Mouse (Mus musculus): ENCODE data around the gene Ddx43. TPM values are rescaled to one million over a fixed set of nuclear protein-coding genes. Genes with fewer than 3 reads are reported as not detected.

Gene Ddx43
- polyA plus RNA-seq, 1 experiment from 2014 or later: 0.19 TPM

DNA sequence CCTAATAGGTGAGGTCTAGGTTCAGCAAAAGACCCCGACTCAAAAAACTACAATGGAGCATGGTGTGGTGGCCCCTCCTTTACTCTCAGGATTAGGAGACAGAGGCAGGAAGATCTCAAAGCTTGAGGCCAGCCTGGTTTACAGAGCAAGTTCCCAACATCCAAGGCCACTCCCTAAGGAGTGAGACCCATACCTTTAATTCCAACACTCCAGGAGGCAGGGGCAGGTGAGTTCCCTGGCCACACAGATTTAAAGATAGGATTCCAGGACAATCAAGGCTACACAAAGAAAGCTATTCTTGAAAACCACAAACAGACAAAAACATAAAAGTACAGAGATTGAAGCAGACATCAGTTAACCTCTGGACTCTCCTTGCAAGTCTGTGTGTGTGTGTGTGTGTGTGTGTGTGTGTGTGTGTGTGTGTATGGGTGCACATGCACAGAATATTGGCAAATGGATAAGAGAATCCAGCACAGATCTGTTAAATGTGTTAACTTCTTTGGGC is 20.6 kb upstream of the Ddx43 start:
- WGBS: 74% methylated on average over 1 of the region's 1 CpGs
- Histone ChIP-seq H3K36me3 (no peaks in the 10 kb centered on the region), H3K9me3 (no peaks in the 10 kb centered on the region), H3K27ac (no peak overlapping the region), H3K4me2 (replicated peaks) (no peak overlapping the region), H3K4me3 (no peak overlapping the region), H3K27me3 (peaks cover 4% of the 10 kb centered on the region; the same call in 1 of the 2 replicates), H3K4me1 (peaks cover 8% of the 10 kb centered on the region; the same call in 1 of the 2 replicates), H3K9ac (no peak overlapping the region)
- no peak for ATAC-seq (ENCODE audit: insufficient number of reproducible peaks, insufficient read depth, low FRiP score, low TSS enrichment)

DNA sequence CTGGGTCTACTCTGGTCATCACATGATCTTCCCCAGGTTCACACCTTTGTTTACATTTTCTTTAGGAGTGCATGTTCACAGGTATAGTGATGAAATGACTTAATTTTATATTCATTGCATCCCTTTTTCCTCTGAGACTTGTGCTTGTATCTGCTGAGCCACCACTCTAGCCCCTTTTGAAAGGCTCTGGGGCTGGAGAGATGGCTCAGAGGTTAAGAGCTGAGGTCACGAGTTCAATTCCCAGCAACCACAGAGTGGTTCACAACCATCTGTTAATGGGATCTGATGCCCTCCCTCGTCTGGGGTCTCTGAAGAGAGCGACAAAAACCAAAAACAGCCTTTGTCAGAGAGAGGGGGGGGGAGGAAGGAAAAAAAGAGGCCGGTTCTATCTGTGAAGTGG is 20.1 kb upstream of the Ddx43 start:
- no peaks in the 10 kb centered on the region for H3K36me3 ChIP-seq
- no peak overlapping the region for H3K4me2 ChIP-seq (replicated peaks)
- 67% methylated on average over 4 of the region's 4 CpGs for WGBS
- H3K9me3 ChIP-seq: no peaks in the 10 kb centered on the region
- peaks cover 4% of the 10 kb centered on the region; the same call in 1 of the 2 replicates for H3K27me3 ChIP-seq
- no peak overlapping the region for H3K9ac ChIP-seq
- ATAC-seq (ENCODE audit: insufficient number of reproducible peaks, insufficient read depth, low FRiP score, low TSS enrichment): no peak
- no peak overlapping the region for H3K4me3 ChIP-seq
- H3K27ac ChIP-seq: no peak overlapping the region
- peaks cover 8% of the 10 kb centered on the region; the same call in 1 of the 2 replicates for H3K4me1 ChIP-seq

DNA sequence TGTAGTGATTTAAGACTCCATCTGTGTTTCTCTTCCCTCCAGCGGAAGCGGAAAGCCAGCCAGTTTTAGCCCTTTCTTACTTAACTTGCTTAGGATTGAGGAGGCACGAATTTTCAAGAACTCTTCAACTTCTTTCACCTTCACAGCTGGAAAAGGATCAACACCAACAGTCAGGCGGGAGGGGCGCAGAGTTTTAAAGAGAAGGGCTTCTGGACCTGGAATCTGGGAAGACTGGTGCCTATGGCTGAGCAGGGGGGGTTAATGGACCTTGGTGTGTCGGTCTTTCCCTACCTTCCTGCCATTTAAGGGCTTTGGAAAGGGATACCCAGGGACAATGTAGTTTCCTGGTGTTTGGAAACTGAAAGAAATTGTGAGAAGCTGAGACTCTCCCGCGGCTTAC is 18.0 kb upstream of the Ddx43 start:
- peaks cover 4% of the 10 kb centered on the region; the same call in 1 of the 2 replicates for H3K27me3 ChIP-seq
- no peak for ATAC-seq (ENCODE audit: insufficient number of reproducible peaks, insufficient read depth, low FRiP score, low TSS enrichment)
- WGBS: 23% methylated on average over 8 of the region's 8 CpGs
- H3K36me3 ChIP-seq: no peaks in the 10 kb centered on the region
- peak overlapping the region; percentile 31 for H3K4me3 ChIP-seq
- no peaks in the 10 kb centered on the region for H3K9me3 ChIP-seq
- H3K4me2 ChIP-seq (replicated peaks): peak overlapping the region; percentile 69
- H3K27ac ChIP-seq: no peak overlapping the region
- peaks cover 8% of the 10 kb centered on the region; the same call in 1 of the 2 replicates for H3K4me1 ChIP-seq
- no peak overlapping the region for H3K9ac ChIP-seq

DNA sequence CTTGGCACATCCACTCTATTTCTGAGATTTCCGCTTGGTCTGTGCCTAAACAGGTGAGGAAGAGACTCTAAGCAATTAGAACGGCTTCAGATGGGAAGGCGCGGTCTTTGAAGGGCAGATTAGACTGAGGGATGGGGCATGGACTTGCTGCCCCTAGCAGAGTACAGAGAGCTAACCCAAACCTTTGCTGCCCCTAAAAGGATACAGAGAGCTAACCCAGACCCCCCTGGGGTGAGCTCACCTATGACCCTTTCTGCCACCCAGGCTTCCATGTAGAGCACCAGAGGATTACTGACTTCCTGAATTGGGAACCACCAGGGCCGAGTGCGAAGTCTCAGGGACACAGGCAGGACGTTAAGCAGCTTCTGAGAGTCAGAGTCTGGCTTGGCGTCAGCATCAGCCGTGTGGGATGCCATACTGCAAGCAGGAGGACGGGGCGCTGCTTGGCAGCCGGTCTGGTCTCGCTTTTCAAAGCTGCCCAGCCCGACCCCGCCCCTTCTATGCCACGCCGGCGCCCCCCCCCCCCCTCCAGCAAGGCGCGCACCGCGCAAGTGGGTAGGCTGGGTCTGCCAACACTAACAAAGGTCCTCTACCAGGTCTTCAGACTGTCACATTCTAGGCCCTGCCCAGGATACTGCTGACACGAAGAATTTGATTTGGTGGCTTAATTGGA is 17.3 kb upstream of the Ddx43 start, which contains the start of gene Ooep:
Gene Ooep (minus strand): TSS at position 613 of the 673 bp plus-strand sequence.
- peak; percentile 79 for ATAC-seq (ENCODE audit: insufficient number of reproducible peaks, insufficient read depth, low FRiP score, low TSS enrichment)
- Histone ChIP-seq H3K27me3 (peaks cover 4% of the 10 kb centered on the region; the same call in 1 of the 2 replicates), H3K9ac (peak within 1 kb of the TSS; percentile 42), H3K27ac (no peak within 1 kb of the TSS), H3K36me3 (no peaks in the 10 kb centered on the region), H3K9me3 (no peaks in the 10 kb centered on the region), H3K4me3 (peak within 1 kb of the TSS; percentile 31), H3K4me2 (replicated peaks) (peak within 1 kb of the TSS; percentile 69), H3K4me1 (peaks cover 8% of the 10 kb centered on the region; the same call in 1 of the 2 replicates)
- WGBS: 4% methylated on average over 23 of the region's 23 CpGs

DNA sequence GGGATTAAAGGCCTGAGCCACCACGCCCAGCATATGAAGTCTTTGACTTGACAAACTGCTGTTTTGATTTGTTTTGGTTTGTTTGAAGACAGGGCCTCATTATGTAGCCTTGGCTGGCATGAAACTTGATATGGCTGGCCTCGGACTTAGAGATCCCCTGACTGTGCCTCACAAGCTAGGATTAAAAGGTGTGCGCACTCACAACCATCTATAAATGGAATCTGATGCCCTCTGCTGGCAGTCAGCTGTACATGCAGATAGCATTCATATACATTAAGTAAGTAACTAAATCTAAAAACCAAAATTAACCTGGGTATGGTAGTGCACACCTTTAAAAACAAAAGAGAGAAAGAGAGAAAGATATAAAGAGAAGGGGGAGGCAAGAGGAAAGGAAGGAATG is 9.7 kb upstream of the Ddx43 start:
- Histone ChIP-seq H3K27me3 (no peaks in the 10 kb centered on the region), H3K9me3 (no peaks in the 10 kb centered on the region), H3K36me3 (no peaks in the 10 kb centered on the region), H3K4me3 (no peak overlapping the region), H3K4me1 (no peaks in the 10 kb centered on the region), H3K9ac (no peak overlapping the region), H3K4me2 (replicated peaks) (no peak overlapping the region), H3K27ac (no peak overlapping the region)
- ATAC-seq (ENCODE audit: insufficient number of reproducible peaks, insufficient read depth, low FRiP score, low TSS enrichment): no peak
- 38% methylated on average over 3 of the region's 3 CpGs for WGBS

DNA sequence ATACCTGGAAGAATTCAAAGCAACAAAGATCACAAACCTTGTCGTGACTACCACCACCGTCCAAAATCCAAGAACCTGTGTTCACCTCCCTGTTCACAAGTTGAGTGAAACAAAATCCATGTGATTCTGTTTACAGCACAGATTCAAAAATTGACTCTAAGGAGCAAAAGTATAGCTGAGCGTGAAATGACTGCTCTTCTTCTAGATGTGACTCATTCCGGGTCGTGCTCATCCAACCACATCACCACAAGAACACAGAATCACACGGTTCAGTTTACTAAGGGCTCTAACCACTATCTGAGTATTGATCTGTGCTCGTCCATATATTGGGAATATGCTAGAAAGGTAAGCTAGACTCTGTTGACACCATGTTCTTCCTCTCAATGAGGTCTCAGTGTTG is 8.6 kb upstream of the Ddx43 start:
- H3K4me3 ChIP-seq: no peak overlapping the region
- H3K36me3 ChIP-seq: no peaks in the 10 kb centered on the region
- no peak for ATAC-seq (ENCODE audit: insufficient number of reproducible peaks, insufficient read depth, low FRiP score, low TSS enrichment)
- H3K27me3 ChIP-seq: no peaks in the 10 kb centered on the region
- no peak overlapping the region for H3K4me2 ChIP-seq (replicated peaks)
- no peak overlapping the region for H3K27ac ChIP-seq
- H3K9me3 ChIP-seq: no peaks in the 10 kb centered on the region
- H3K4me1 ChIP-seq: no peaks in the 10 kb centered on the region
- H3K9ac ChIP-seq: no peak overlapping the region
- WGBS: 83% methylated on average over 7 of the region's 7 CpGs

DNA sequence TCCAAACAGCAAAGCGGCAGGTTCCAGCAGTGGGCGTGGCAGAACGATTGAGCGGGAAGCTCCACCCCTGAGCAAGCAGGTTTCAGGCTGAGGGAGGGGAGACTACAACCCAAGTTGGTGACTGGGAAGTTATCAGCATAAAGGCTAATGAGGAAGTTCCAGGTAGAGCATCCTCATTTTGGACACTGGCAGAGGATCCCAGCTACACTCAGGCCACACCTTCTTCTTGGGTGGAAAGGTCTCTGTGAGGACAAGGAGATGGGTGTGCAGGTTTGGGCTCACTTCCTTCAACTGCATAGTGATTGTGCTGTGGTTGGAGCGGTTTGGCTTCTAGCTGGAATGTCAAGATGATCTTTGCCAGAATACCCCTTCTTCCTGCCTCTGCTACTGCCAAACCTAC is 5.6 kb upstream of the Ddx43 start:
- no peaks in the 10 kb centered on the region for H3K4me1 ChIP-seq
- no peak overlapping the region for H3K27ac ChIP-seq
- H3K9ac ChIP-seq: no peak overlapping the region
- ATAC-seq (ENCODE audit: insufficient number of reproducible peaks, insufficient read depth, low FRiP score, low TSS enrichment): no peak
- 61% methylated on average over 5 of the region's 5 CpGs for WGBS
- no peak overlapping the region for H3K4me2 ChIP-seq (replicated peaks)
- H3K9me3 ChIP-seq: no peaks in the 10 kb centered on the region
- H3K4me3 ChIP-seq: no peak overlapping the region
- H3K27me3 ChIP-seq: peaks cover 23% of the 10 kb centered on the region
- H3K36me3 ChIP-seq: no peaks in the 10 kb centered on the region

DNA sequence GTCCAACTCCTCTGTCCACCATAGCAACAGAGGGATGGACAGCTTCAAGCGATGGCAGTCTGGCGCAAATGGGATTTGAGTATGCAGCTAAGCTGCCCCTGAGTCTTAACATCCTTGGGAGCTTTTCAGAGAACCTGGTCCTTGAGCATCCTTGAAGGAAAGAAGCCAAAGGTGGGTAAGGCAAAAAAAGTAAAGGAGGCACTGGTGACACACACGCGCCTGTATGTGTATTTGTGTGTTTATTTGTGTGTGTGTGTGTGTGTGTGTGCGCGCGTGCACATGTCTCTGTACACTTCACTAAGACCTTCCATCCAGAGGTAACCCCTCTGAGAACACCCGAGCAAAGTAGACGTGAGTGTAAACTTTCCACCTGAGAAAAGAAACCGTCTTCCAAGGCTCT is 1.8 kb upstream of the Ddx43 start:
- H3K27me3 ChIP-seq: peaks cover 58% of the 10 kb centered on the region
- ATAC-seq (ENCODE audit: insufficient number of reproducible peaks, insufficient read depth, low FRiP score, low TSS enrichment): no peak

DNA sequence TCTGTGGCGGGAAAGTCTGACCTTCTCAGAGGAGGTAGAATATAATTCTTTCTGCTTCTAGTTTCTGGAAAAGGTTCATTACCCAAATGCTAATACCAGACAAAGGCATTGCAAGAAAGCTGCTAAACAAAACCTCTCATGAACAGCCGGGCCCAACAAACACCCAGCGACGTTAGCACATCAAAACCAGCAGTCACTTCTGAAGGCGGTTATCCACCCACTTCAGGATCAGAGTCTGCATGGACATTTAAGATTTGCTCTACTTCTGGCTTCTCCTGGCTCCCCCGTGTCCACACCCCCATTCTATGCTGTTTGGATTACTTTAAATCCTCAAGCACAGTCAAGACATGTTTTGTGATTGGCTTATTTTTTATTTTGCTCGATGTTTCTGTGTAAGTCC is 975 bp upstream of the Ddx43 start:
- H3K27me3 ChIP-seq: peaks cover 58% of the 10 kb centered on the region
- H3K4me2 ChIP-seq (replicated peaks): no peak overlapping the region
- H3K4me1 ChIP-seq: peaks cover 6% of the 10 kb centered on the region; the same call in 1 of the 2 replicates
- ATAC-seq (ENCODE audit: insufficient number of reproducible peaks, insufficient read depth, low FRiP score, low TSS enrichment): no peak
- H3K36me3 ChIP-seq: no peaks in the 10 kb centered on the region
- WGBS: 77% methylated on average over 7 of the region's 7 CpGs
- H3K4me3 ChIP-seq: no peak overlapping the region
- H3K9ac ChIP-seq: no peak overlapping the region
- no peaks in the 10 kb centered on the region for H3K9me3 ChIP-seq
- no peak overlapping the region for H3K27ac ChIP-seq

More for the DNA sequence above, 1.8 kb upstream of the Ddx43 start:
- Histone ChIP-seq H3K36me3 (no peaks in the 10 kb centered on the region), H3K9me3 (no peaks in the 10 kb centered on the region), H3K9ac (no peak overlapping the region), H3K4me1 (peaks cover 6% of the 10 kb centered on the region; the same call in 1 of the 2 replicates), H3K4me3 (no peak overlapping the region), H3K27ac (no peak overlapping the region), H3K4me2 (replicated peaks) (no peak overlapping the region)
- WGBS: 85% methylated on average over 10 of the region's 10 CpGs

DNA sequence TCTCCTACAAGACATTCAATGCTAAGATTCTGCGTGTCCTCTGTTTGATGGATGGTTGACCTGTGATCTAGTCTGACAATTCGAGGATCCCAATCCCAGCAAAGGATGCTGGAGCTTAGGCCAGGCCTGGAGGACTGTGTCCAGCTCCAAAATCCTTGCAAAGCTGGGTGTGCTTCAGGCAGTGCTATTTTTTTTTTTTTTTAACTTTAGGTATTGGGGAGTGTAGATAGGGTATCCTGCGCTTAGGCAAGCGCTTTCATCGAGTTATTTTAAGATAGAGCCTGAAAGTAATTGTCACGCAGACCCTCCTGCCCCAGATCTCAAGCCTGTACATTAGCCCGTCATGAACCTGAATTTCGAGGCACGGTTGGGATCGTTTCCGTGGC is 340 bp upstream of the Ddx43 start:
- H3K36me3 ChIP-seq: no peaks in the 10 kb centered on the region
- no peak for ATAC-seq (ENCODE audit: insufficient number of reproducible peaks, insufficient read depth, low FRiP score, low TSS enrichment)
- no peak overlapping the region for H3K27ac ChIP-seq
- H3K4me2 ChIP-seq (replicated peaks): peak overlapping the region; percentile 57
- H3K9me3 ChIP-seq: no peaks in the 10 kb centered on the region
- peak overlapping the region; percentile 39 for H3K4me3 ChIP-seq
- H3K27me3 ChIP-seq: peaks cover 58% of the 10 kb centered on the region
- H3K9ac ChIP-seq: no peak overlapping the region
- peaks cover 6% of the 10 kb centered on the region; the same call in 1 of the 2 replicates for H3K4me1 ChIP-seq
- 42% methylated on average over 11 of the region's 11 CpGs for WGBS

DNA sequence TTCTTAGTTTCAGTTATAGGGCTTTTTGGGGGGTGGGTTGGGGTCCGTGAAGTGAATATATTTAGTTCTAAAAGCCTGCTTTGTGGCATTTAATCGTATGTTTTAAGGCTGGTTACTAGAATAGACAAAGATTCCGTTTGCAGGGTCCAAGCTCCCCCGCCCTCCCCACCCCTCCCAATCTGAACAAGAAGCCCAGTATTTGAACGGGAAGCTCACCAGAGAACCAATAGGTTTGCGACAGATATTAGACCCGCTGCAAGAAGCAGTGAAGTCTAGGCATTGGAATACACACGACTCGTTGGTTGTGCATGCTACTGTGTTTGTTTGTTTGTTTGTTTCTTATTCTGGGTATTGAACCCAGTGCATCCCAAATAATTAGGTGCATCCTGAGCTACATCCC is 940 bp downstream of the Ddx43 start:
- no peaks in the 10 kb centered on the region for H3K36me3 ChIP-seq
- no peak overlapping the region for H3K27ac ChIP-seq
- H3K9ac ChIP-seq: no peak overlapping the region
- 62% methylated on average over 9 of the region's 9 CpGs for WGBS
- H3K4me3 ChIP-seq: peak overlapping the region; percentile 39
- H3K9me3 ChIP-seq: no peaks in the 10 kb centered on the region
- H3K4me1 ChIP-seq: peaks cover 6% of the 10 kb centered on the region; the same call in 1 of the 2 replicates
- no peak for ATAC-seq (ENCODE audit: insufficient number of reproducible peaks, insufficient read depth, low FRiP score, low TSS enrichment)
- H3K4me2 ChIP-seq (replicated peaks): no peak overlapping the region
- peaks cover 58% of the 10 kb centered on the region for H3K27me3 ChIP-seq

DNA sequence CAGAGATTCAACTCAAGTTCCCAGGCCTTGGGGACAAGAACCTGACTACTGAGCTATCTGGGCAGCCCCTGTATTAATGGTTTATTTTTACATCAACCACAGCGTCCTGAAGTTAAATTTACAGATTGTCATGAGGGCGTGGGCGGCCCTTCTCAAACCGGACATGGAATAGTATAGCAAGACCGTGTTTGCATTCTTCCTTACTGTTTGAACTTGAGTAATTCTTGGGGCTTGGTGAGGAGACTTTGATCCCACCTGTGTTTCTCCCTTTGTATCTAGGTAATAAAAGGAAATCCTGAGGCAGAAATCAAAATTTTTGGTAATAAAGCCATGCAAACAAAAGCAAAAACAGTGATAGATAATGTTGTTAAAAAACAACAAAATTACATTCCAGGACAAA is 5.0 kb downstream of the Ddx43 start:
- Histone ChIP-seq H3K36me3 (no peaks in the 10 kb centered on the region), H3K4me1 (peaks cover 6% of the 10 kb centered on the region; the same call in 1 of the 2 replicates), H3K9ac (no peak overlapping the region), H3K9me3 (no peaks in the 10 kb centered on the region), H3K4me3 (no peak overlapping the region), H3K4me2 (replicated peaks) (no peak overlapping the region), H3K27ac (no peak overlapping the region), H3K27me3 (peaks cover 29% of the 10 kb centered on the region)
- 79% methylated on average over 5 of the region's 5 CpGs for WGBS
- no peak for ATAC-seq (ENCODE audit: insufficient number of reproducible peaks, insufficient read depth, low FRiP score, low TSS enrichment)
